Mouse (Mus musculus) thymus, postnatal 36 days (tissue): ENCODE data around the gene Btg2.

Experiments
- DNase-seq, 2 experiments: peaks; one replicate each; pipeline ENCODE4 v3.0.0; 2022; ENCODE audit warnings: mixed read lengths in 2 of 2

Gene Btg2

GRCm38 (mm10) chr1:134057736-134058135, 21.2 kb downstream of the Btg2 start:
- no peak for DNase-seq

GRCm38 (mm10) chr1:134056285-134056684, 22.6 kb downstream of the Btg2 start:
- DNase-seq, result no peak

GRCm38 (mm10) chr1:134055666-134056245, 23.2 kb downstream of the Btg2 start:
- DNase-seq, result no peak

GRCm38 (mm10) chr1:134055058-134055457, 23.9 kb downstream of the Btg2 start:
- DNase-seq, result no peak

- peak; percentile 84 to 89 for DNase-seq
Observed at GRCm38 (mm10) chr1:134053207-134053606, 25.7 kb downstream of the Btg2 start.

GRCm38 (mm10) chr1:134049542-134049941, 29.4 kb downstream of the Btg2 start:
- DNase-seq, result no peak

- DNase-seq, result peak; percentile 54 to 62
Observed at GRCm38 (mm10) chr1:134048759-134049158, 30.2 kb downstream of the Btg2 start.

- no peak for DNase-seq
Observed at GRCm38 (mm10) chr1:134047431-134047830, 31.5 kb downstream of the Btg2 start.

- peak; percentile 19 to 33 for DNase-seq
Observed at GRCm38 (mm10) chr1:134046387-134046786, 32.5 kb downstream of the Btg2 start.

GRCm38 (mm10) chr1:134045971-134046370, 32.9 kb downstream of the Btg2 start:
- DNase-seq, result peak; percentile 77

- no peak for DNase-seq
Observed at GRCm38 (mm10) chr1:134044805-134045204, 34.1 kb downstream of the Btg2 start.

GRCm38 (mm10) chr1:134042341-134042740, 36.6 kb downstream of the Btg2 start:
- DNase-seq, result no peak

- DNase-seq, result no peak
Observed at GRCm38 (mm10) chr1:134041900-134042299, 37.0 kb downstream of the Btg2 start.

GRCm38 (mm10) chr1:134039361-134039760, 39.6 kb downstream of the Btg2 start:
- DNase-seq, result no peak

GRCm38 (mm10) chr1:134038336-134038735, 40.6 kb downstream of the Btg2 start:
- no peak for DNase-seq

GRCm38 (mm10) chr1:134037172-134037571, 41.7 kb downstream of the Btg2 start, which contains the start of gene Fmod:
Gene Fmod, plus strand, starts transcription at chr1:134037254.
- no peak for DNase-seq

GRCm38 (mm10) chr1:134036492-134036891, 42.4 kb downstream of the Btg2 start:
- DNase-seq, result no peak

- no peak for DNase-seq
Observed at GRCm38 (mm10) chr1:134028161-134028846, 50.6 kb downstream of the Btg2 start.

- no peak for DNase-seq
Observed at GRCm38 (mm10) chr1:134026741-134027140, 52.2 kb downstream of the Btg2 start.

GRCm38 (mm10) chr1:134025975-134026374, 52.9 kb downstream of the Btg2 start:
- no peak for DNase-seq
